Mouse (Mus musculus) heart, adult 2 months (tissue): ENCODE measurements around the gene Zfp654.

Experiments
- CTCF ChIP-seq: fragments of 200-600 bp; IDR thresholded peaks from 2 replicates; pipeline ENCODE4 v1.8.1; 2022; ENCODE audit warnings: antibody characterized with exemption, mild to moderate bottlenecking, moderate library complexity
- POLR2A ChIP-seq: fragments of 200-500 bp; IDR thresholded peaks from 2 replicates; pipeline ENCODE4 v1.6.1; 2011; ENCODE audit warnings: mild to moderate bottlenecking, low read depth, low read length, control low read depth; ENCODE audit not compliant: insufficient read depth

DNA sequence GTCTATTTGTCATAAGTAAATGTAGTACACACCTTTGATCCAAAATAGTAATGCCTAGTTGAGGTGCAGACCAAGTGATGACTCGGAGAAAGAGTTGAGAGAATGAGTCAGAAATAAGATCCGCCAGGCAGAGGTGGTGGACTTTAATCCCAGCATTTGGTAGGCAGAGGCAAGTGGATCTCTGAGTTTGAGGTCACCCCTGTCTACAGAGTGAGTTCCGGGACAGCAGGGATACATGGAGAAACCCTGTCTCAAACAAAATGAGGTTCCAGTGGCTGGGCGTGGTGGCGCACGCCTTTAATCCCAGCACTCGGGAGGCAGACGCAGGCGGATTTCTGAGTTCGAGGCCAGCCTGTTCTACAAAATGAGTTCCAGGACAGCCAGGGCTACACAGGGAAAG lies 23.9 kb upstream of the Zfp654 start:
- TF ChIP-seq CTCF: no peak
- TF ChIP-seq POLR2A: no peak
